Mouse (Mus musculus) liver, postnatal 0 days (tissue): Measurements from ENCODE around the gene Mier3.

ENCODE experiments used
- CTCF ChIP-seq: sonication (generic); IDR thresholded peaks from 2 replicates; pipeline ENCODE4 v1.5.1; 2016; ENCODE audit warnings: antibody characterized with exemption, low read depth
- EP300 ChIP-seq: IDR thresholded peaks from 2 replicates; pipeline ENCODE4 v1.6.1; 2016; ENCODE audit warnings: antibody characterized with exemption, low read depth, mild to moderate bottlenecking

GRCm38 (mm10) chr13:111753321-111753720 lies 72.5 kb downstream of the Mier3 start:
- TF ChIP-seq CTCF (no peak), EP300 (no peak)
